Mouse (Mus musculus): ENCODE results near the gene Tom1. TPM values are rescaled to one million over a fixed set of nuclear protein-coding genes. Genes with fewer than 3 reads are reported as not detected.

Tom1 gene
- polyA plus RNA-seq, 1 experiment from 2014 or later = 24.9 TPM

- H3K27ac ChIP-seq (replicated peaks; ENCODE audit: low read depth, low read length) = no peak overlapping the region
- H3K4me2 ChIP-seq (ENCODE audit: low read length) = no peak overlapping the region
- H3K4me3 ChIP-seq (replicated peaks; ENCODE audit: low read depth, low read length) = no peak overlapping the region
- no peak for DNase-seq
- H3K36me3 ChIP-seq (ENCODE audit: control insufficient read depth, insufficient read depth, low read length) = no peaks in the 10 kb centered on the region
- no peak overlapping the region for H3K9ac ChIP-seq (replicated peaks; ENCODE audit: low read length)
- H3K27me3 ChIP-seq (ENCODE audit: control insufficient read depth, insufficient read depth, low read length) = no peaks in the 10 kb centered on the region
- WGBS = 78% methylated on average over 1 of the region's 1 CpGs
- H3K4me1 ChIP-seq (ENCODE audit: control insufficient read depth, insufficient read depth, low read length) = no peaks in the 10 kb centered on the region
- ATAC-seq (ENCODE audit: low FRiP score, low TSS enrichment) = no peak
- H3K9me3 ChIP-seq (ENCODE audit: control insufficient read depth, low read length) = no peaks in the 10 kb centered on the region
Measured at GRCm38 (mm10) chr8:75078215-75078614, 44.7 kb downstream of the Tom1 start.

GRCm38 (mm10) chr8:75078851-75079250 lies 45.3 kb downstream of the Tom1 start:
- ATAC-seq (ENCODE audit: low FRiP score, low TSS enrichment) (no peak), DNase-seq (no peak)
- H3K9me3 ChIP-seq (ENCODE audit: control insufficient read depth, low read length) = no peaks in the 10 kb centered on the region
- no peaks in the 10 kb centered on the region for H3K36me3 ChIP-seq (ENCODE audit: control insufficient read depth, insufficient read depth, low read length)
- H3K4me1 ChIP-seq (ENCODE audit: control insufficient read depth, insufficient read depth, low read length) = no peaks in the 10 kb centered on the region
- no peak overlapping the region for H3K4me2 ChIP-seq (ENCODE audit: low read length)
- 97% methylated on average over 9 of the region's 9 CpGs for WGBS
- H3K9ac ChIP-seq (replicated peaks; ENCODE audit: low read length) = no peak overlapping the region
- H3K27ac ChIP-seq (replicated peaks; ENCODE audit: low read depth, low read length) = no peak overlapping the region
- no peaks in the 10 kb centered on the region for H3K27me3 ChIP-seq (ENCODE audit: control insufficient read depth, insufficient read depth, low read length)
- H3K4me3 ChIP-seq (replicated peaks; ENCODE audit: low read depth, low read length) = no peak overlapping the region

GRCm38 (mm10) chr8:75081364-75082040 lies 48.0 kb downstream of the Tom1 start:
- ATAC-seq (ENCODE audit: low FRiP score, low TSS enrichment) = no peak
- 87% methylated on average over 9 of the region's 9 CpGs for WGBS
- Histone ChIP-seq H3K4me1 (ENCODE audit: control insufficient read depth, insufficient read depth, low read length) (no peaks in the 10 kb centered on the region), H3K9me3 (ENCODE audit: control insufficient read depth, low read length) (no peaks in the 10 kb centered on the region), H3K36me3 (ENCODE audit: control insufficient read depth, insufficient read depth, low read length) (no peaks in the 10 kb centered on the region), H3K9ac (replicated peaks; ENCODE audit: low read length) (no peak overlapping the region), H3K27me3 (ENCODE audit: control insufficient read depth, insufficient read depth, low read length) (no peaks in the 10 kb centered on the region), H3K4me3 (replicated peaks; ENCODE audit: low read depth, low read length) (no peak overlapping the region), H3K4me2 (ENCODE audit: low read length) (no peak overlapping the region), H3K27ac (replicated peaks; ENCODE audit: low read depth, low read length) (no peak overlapping the region)
- DNase-seq = no peak

GRCm38 (mm10) chr8:75082181-75082805 lies 48.8 kb downstream of the Tom1 start:
- no peak overlapping the region for H3K4me3 ChIP-seq (replicated peaks; ENCODE audit: low read depth, low read length)
- H3K9me3 ChIP-seq (ENCODE audit: control insufficient read depth, low read length) = no peaks in the 10 kb centered on the region
- H3K4me1 ChIP-seq (ENCODE audit: control insufficient read depth, insufficient read depth, low read length) = no peaks in the 10 kb centered on the region
- no peak overlapping the region for H3K9ac ChIP-seq (replicated peaks; ENCODE audit: low read length)
- H3K27ac ChIP-seq (replicated peaks; ENCODE audit: low read depth, low read length) = no peak overlapping the region
- no peaks in the 10 kb centered on the region for H3K36me3 ChIP-seq (ENCODE audit: control insufficient read depth, insufficient read depth, low read length)
- 90% methylated on average over 6 of the region's 6 CpGs for WGBS
- H3K4me2 ChIP-seq (ENCODE audit: low read length) = no peak overlapping the region
- H3K27me3 ChIP-seq (ENCODE audit: control insufficient read depth, insufficient read depth, low read length) = no peaks in the 10 kb centered on the region
- DNase-seq (no peak), ATAC-seq (ENCODE audit: low FRiP score, low TSS enrichment) (no peak)

- H3K9ac ChIP-seq (replicated peaks; ENCODE audit: low read length) = no peak overlapping the region
- H3K9me3 ChIP-seq (ENCODE audit: control insufficient read depth, low read length) = no peaks in the 10 kb centered on the region
- H3K4me1 ChIP-seq (ENCODE audit: control insufficient read depth, insufficient read depth, low read length) = no peaks in the 10 kb centered on the region
- DNase-seq (peak; percentile 90), ATAC-seq (ENCODE audit: low FRiP score, low TSS enrichment) (peak; percentile 87)
- WGBS = 7% methylated on average over 17 of the region's 17 CpGs
- H3K4me2 ChIP-seq (ENCODE audit: low read length) = peak overlapping the region; percentile 46
- H3K27me3 ChIP-seq (ENCODE audit: control insufficient read depth, insufficient read depth, low read length) = no peaks in the 10 kb centered on the region
- no peak overlapping the region for H3K27ac ChIP-seq (replicated peaks; ENCODE audit: low read depth, low read length)
- H3K36me3 ChIP-seq (ENCODE audit: control insufficient read depth, insufficient read depth, low read length) = no peaks in the 10 kb centered on the region
- 0 out of 2 replicates have a peak overlapping the region, but pooled peaks have one; percentile 13 for H3K4me3 ChIP-seq (replicated peaks; ENCODE audit: low read depth, low read length)
Measured at GRCm38 (mm10) chr8:75083846-75084245, 50.3 kb downstream of the Tom1 start.

GRCm38 (mm10) chr8:75084382-75085064 lies 51.0 kb downstream of the Tom1 start:
- ATAC-seq (ENCODE audit: low FRiP score, low TSS enrichment) (0 out of 2 replicates have a peak, but pooled peaks have one; percentile 6), DNase-seq (no peak)
- no peaks in the 10 kb centered on the region for H3K9me3 ChIP-seq (ENCODE audit: control insufficient read depth, low read length)
- WGBS = 67% methylated on average over 3 of the region's 3 CpGs
- H3K27me3 ChIP-seq (ENCODE audit: control insufficient read depth, insufficient read depth, low read length) = no peaks in the 10 kb centered on the region
- H3K4me3 ChIP-seq (replicated peaks; ENCODE audit: low read depth, low read length) = no peak overlapping the region
- no peaks in the 10 kb centered on the region for H3K36me3 ChIP-seq (ENCODE audit: control insufficient read depth, insufficient read depth, low read length)
- no peak overlapping the region for H3K4me2 ChIP-seq (ENCODE audit: low read length)
- no peak overlapping the region for H3K9ac ChIP-seq (replicated peaks; ENCODE audit: low read length)
- no peak overlapping the region for H3K27ac ChIP-seq (replicated peaks; ENCODE audit: low read depth, low read length)
- 0 out of 2 replicates have a peak, but pooled peaks cover 3% of the 10 kb centered on the region for H3K4me1 ChIP-seq (ENCODE audit: control insufficient read depth, insufficient read depth, low read length)

GRCm38 (mm10) chr8:75086002-75086401 lies 52.5 kb downstream of the Tom1 start:
- no peak for DNase-seq
- no peaks in the 10 kb centered on the region for H3K27me3 ChIP-seq (ENCODE audit: control insufficient read depth, insufficient read depth, low read length)
- 90% methylated on average over 2 of the region's 2 CpGs for WGBS
- no peaks in the 10 kb centered on the region for H3K9me3 ChIP-seq (ENCODE audit: control insufficient read depth, low read length)
- H3K36me3 ChIP-seq (ENCODE audit: control insufficient read depth, insufficient read depth, low read length) = no peaks in the 10 kb centered on the region
- no peak for ATAC-seq (ENCODE audit: low FRiP score, low TSS enrichment)
- H3K9ac ChIP-seq (replicated peaks; ENCODE audit: low read length) = no peak overlapping the region
- no peak overlapping the region for H3K4me2 ChIP-seq (ENCODE audit: low read length)
- no peak overlapping the region for H3K4me3 ChIP-seq (replicated peaks; ENCODE audit: low read depth, low read length)
- H3K27ac ChIP-seq (replicated peaks; ENCODE audit: low read depth, low read length) = no peak overlapping the region
- H3K4me1 ChIP-seq (ENCODE audit: control insufficient read depth, insufficient read depth, low read length) = 0 out of 2 replicates have a peak, but pooled peaks cover 3% of the 10 kb centered on the region

GRCm38 (mm10) chr8:75087127-75087526 lies 53.6 kb downstream of the Tom1 start:
- Histone ChIP-seq H3K9me3 (ENCODE audit: control insufficient read depth, low read length) (no peaks in the 10 kb centered on the region), H3K4me3 (replicated peaks; ENCODE audit: low read depth, low read length) (no peak overlapping the region), H3K27me3 (ENCODE audit: control insufficient read depth, insufficient read depth, low read length) (no peaks in the 10 kb centered on the region), H3K4me2 (ENCODE audit: low read length) (no peak overlapping the region), H3K4me1 (ENCODE audit: control insufficient read depth, insufficient read depth, low read length) (0 out of 2 replicates have a peak, but pooled peaks cover 3% of the 10 kb centered on the region), H3K36me3 (ENCODE audit: control insufficient read depth, insufficient read depth, low read length) (no peaks in the 10 kb centered on the region), H3K27ac (replicated peaks; ENCODE audit: low read depth, low read length) (no peak overlapping the region), H3K9ac (replicated peaks; ENCODE audit: low read length) (no peak overlapping the region)
- ATAC-seq (ENCODE audit: low FRiP score, low TSS enrichment) (no peak), DNase-seq (no peak)
